Mouse (Mus musculus): ENCODE measurements around the gene Gm26657.

Gm26657 gene

DNA sequence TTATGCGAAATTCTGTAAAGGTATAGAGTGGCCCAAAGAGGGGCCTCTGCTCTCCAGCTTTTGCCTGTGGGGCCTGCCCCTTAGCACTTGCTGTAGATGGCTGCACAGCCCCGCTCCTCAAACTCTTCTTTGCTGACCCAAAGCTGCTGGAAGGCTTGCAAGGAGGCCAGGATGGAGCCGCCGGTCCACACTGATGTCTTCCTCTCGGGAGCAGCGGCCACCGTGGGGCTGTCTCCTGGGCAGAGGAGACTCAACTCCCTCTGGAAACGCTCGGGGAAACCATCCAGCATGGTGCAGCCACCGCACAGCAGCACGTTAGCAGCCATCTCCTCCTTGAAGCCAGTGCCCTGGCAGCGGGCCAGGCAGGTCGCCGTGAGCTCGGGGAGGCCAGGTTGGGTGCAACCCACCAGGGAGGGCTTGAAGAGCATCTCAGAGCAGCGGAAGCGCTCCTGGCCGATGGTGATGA lies at the start of gene Gm26657:
Gene Gm26657 (plus strand): TSS at position 51 of the 466 bp plus-strand sequence.
- DNase-seq (ENCODE audit: low spot score in 2 of 2) = no peak

DNA sequence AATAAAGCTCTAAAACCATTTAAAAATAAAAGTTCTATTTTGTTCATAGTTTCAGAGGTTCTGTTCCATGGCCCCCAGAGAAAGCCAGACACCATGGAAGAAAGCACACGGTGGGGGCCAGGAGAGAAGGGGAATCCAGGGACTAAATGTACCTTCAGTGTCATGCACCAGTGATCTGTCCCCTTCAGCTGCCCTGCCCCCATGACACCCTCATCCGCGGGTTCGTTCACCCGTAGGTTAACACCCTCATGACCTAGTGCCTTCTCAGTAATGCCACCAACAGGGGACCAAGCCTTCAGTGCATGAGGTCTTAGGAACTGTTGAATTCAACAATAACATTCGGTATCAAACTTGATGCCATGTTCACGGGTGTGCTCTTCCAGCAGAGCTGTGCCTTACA lies 43.5 kb upstream of the Gm26657 start:
- DNase-seq (ENCODE audit: low spot score in 2 of 2) = no peak

DNA sequence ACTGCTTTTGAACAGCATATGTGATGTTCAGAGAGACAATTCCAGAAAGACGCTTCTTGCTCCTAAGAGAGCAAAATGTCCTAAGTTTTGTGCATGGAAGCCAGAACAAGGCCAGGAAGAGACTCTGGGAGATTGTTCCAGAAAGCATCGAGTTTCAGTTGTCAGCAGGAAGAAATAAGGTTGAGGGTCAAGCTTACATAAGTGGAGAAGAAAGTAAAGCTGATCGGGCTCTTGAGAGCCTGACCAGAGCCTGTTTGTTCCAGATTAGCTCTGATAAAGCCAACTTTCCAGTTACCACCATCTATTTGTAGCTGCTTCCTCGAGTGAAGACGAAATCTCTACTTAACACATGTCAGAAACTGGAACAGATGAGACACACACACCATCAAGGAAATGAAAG lies 41.2 kb upstream of the Gm26657 start:
- DNase-seq (ENCODE audit: low spot score in 2 of 2) = no peak

DNA sequence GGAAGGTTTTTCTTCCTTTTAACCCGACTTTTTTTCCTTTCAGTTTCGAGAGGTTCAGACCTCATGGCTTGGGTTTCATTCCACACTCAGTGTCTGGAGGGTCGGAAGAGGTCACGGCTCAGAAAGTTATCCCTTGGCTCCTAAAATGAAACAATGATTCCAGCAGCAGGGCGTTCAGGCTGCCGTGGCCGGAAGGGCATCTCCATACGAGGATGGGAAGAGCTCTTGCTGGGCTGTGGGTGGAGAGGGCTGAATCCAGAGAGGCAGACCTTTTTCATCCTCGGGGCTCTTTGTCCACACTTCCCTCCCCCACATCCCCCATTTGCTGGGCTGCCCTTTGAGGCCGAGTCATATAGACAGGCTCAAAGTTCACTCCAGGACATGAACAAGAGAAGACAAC lies 37.6 kb upstream of the Gm26657 start:
- DNase-seq (ENCODE audit: low spot score in 2 of 2) = no peak

DNA sequence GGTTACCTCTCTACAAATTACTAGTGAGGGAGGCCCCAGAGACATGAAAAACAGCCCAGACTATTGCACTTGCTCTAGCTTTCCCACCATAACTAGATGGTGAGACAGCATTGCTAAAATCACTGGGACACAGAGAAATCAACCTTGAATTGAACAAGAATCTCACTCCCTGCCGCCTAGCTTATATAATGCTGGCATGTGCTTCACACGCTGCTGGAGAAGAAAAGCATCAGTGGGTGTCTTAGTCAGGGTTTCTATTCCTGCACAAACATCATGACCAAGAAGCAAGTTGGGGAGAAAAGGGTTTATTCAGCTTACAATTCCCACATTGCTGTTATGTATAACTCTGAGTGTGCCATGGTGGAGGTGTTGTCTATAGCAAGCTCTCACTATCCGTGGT lies 26.7 kb upstream of the Gm26657 start:
- DNase-seq (ENCODE audit: low spot score in 2 of 2) = no peak

DNA sequence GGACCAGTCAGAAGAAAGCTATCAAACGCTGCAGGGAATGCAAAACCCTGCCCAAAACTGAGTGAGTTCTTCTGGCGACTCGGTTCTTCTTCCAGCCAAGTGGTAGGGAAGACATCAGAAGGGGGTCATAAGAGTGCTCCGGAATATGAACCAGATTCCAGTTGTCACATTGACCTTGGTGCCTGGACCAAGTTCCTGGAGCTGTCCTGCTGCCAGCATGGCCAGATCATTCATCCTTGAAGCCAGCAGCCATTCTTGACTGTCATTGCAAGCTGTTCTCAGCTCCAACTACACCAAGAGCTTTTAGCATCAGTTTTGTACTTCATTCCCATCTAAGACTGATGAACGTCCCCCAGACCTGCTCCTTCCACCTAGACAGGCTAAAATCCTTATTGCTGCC lies 23.1 kb upstream of the Gm26657 start:
- no peak for DNase-seq (ENCODE audit: low spot score in 2 of 2)

DNA sequence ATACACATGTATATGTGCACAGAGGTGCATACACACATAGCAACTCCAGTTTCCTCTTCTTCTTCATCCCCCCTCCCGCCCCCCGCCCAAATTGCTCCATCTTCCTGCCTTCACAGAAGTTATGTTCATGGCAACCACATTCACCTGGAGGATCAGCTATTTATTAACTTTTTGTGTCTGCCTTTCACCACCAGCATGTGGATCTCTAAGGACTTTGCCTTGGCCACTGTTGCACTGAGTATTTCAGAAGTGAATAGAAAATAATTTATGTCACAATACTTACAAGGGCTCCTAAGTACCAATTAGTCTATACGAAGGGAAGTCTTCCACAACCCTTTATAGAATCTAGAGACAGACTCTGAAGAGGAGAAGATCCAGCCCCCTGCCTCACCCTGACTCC lies 21.9 kb upstream of the Gm26657 start:
- DNase-seq (ENCODE audit: low spot score in 2 of 2) = no peak

DNA sequence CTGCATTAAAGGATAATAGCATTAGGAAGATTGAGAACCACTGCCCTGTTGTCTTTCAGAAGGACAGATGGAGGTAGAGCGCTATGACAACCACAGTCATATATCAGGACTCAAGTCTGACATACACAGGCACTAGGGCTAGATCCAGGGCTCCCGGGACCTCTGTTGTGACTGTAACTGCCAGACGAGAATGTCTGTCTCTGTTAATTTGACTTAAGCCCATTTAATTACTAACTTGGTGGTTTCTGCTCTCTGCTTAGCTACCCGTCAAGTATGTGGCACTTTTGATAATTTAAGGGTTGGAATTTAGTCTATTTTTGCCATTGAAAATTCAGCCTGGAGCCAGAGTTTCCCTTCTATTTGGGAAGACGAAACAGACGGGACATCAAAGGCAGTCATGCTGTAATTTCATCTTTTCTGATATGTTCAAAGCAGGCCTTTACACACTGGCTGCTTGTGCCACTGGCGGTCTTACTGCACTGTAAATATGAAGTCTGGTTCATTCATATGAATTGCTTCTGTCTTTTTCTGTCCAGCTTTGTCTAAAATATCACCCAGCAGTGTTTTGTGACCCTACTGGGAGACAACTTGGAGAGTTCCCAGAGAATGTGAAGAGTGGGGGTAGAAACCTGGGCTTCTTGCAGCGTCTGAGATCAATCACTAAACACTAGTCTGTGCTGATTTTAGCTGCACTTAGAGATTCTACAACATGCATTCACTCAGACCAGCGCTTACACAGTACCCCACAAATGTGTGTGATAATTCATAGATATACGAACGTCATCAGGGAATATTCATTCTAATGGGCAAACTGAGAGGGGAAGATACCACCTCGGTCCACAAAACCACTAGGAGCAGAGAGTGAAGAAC lies 21.1 kb upstream of the Gm26657 start:
- no peak for DNase-seq (ENCODE audit: low spot score in 2 of 2)

DNA sequence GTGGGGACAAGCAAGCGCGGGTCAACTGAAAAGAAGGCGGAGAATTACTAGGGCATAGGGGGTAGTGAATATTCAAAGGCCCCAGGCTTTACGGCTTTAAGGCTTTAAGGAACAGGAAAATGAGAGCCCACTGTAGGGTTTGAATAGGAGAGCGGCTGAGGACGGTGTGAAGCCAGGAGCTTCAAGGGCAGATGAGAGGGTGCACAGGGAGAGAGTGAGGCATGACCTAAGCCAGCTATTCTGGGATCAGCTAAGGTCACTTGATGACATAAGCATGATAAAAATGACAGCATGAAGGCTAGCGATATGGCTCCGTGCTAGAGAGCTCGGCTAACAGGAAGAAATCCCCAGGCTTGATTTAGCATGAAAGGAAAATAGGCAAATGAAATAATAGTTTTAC lies 20.4 kb upstream of the Gm26657 start:
- no peak for DNase-seq (ENCODE audit: low spot score in 2 of 2)

DNA sequence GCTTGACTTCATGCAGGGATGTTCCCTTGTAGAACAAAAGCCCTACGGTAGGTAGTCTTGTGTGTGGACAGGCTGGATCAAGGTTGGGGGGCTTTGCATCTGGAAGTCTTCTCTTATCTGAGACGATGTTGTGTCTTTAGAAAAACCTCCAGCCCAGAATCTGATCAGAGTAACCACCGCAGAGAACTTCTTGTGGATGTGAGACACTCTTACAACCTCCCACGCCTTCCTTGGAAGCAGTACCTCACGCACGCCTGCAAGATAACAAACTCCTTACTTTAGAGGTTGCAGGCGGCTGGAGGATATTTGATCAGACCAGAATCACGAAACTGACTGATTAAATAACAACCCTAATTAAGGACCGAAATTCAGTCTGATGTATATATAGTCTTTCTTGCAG lies 19.5 kb upstream of the Gm26657 start:
- peak in 1 of 2 experiments; percentile 2 for DNase-seq (ENCODE audit: low spot score in 2 of 2)

DNA sequence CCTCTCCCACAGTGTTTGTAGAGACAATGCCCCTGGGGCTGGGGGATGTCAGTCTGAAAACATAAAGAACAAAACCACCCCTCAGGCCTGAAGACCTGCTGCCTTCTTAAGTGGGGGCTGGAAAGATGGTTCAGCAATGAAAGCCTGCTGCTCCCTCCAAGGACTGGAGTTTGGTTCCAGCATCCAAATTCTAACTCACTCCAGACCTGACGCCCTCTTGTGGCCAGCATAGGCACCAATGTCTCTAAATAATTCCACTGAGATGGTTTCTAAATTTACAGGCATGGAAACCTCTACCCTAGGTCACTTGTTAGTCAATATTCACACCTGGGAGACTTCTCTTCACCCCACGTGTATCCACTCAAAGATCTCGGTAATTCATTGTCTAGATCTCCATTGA lies 18.4 kb upstream of the Gm26657 start:
- peak in 1 of 2 experiments; percentile 2 for DNase-seq (ENCODE audit: low spot score in 2 of 2)

DNA sequence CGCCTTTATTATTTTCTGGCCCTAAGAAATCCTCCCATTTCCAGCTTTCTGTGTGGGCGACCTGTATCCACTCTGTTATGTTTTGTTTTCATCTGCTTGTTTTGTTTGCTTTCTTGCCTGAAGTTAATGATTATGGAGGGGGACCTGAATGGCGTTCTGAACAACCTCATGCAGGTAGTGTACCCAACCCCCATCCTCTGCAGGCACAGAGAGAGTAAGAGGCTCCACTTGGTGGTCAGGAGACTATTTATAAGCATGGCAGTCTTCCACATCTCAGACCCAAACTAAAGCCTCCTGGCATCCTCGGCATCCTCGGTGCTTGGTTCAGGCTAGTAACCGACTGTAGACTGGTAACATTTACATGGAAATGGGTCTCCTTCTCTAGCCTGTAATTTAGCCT lies 17.5 kb upstream of the Gm26657 start:
- DNase-seq (ENCODE audit: low spot score in 2 of 2) = peak in 1 of 2 experiments; percentile 1

DNA sequence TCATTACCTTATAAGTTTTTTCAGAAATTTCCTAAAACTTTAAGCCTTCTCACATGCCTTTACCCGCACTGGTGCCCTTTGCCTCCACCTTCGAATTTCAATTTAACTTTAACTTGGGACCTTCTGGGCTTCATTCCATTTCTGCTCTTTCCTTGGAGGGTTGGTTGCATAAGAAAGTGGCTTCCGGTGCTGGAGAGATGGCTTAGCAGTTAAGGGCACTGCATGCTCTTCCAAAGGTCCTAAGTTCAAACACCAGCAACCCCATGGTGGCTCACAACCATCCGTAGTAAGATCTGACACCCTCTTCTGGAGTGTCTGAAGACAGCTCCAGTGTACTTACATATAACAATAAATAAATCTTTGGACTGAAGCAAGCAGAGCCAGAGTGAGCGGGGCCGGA lies 16.6 kb upstream of the Gm26657 start:
- no peak for DNase-seq (ENCODE audit: low spot score in 2 of 2)

DNA sequence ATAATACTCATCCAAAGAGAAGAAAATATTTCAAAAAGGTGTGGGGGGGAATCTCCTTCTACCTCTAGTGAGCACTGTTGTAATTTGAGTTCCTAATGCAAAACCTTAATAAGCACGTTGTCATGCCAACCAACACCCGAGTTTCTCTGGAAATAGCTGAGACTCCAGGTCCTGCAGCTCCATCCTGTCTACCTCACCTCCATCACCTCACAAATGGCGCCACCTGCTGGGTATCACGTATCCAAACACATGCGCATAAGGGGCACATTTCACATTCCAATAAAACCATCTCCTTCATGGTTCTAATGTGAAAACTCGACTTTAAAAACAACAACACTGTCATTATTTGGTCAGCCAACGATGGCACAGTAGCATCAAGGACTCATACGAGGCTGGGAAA lies 14.0 kb upstream of the Gm26657 start:
- DNase-seq (ENCODE audit: low spot score in 2 of 2) = no peak

DNA sequence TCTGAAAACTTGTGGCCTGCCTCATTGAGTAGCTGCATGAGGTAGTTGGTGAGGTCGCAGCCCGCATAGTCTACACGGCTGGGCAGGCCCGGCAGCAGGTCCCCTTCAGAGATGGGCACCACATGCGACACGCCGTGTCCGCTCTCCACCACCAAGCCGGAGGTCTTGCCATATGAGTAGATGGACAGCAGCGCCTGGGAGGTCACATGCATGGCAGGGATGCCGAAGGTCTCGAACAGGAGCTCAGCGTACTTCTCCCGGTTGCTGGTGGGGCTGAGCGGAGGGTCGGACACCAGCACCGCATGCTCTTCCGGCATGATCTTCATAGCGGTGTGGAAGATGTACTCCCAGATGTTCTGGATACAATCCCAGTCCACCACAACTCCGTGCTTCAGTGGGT lies 741 bp downstream of the Gm26657 start:
- DNase-seq (ENCODE audit: low spot score in 2 of 2) = no peak

DNA sequence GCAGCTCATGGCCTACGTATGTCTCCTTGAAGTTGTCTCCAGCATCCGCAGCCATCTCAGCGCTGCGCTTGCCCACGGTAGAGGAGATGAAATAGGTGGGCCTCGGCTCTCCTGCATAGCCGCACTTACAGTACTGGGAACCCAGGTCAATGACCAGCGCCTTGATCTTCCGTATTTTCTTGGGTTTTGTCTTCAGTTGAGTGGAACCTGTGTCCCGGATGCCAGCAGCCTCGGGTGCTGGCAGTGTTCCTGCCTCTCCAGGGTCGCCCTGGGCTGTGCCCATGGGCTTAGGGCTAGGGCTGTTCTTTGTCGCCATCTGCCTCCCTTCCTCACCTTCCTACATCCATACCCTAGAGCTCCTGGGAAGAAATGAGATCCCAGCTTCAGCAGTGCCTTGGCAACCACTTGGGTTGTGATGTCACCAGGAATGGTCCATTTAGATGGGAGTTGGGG lies 1.2 kb downstream of the Gm26657 start, which contains the start of gene Actl7b:
Gene Actl7b (minus strand): TSS at position 403 of the 453 bp plus-strand sequence.
- no peak for DNase-seq (ENCODE audit: low spot score in 2 of 2)

DNA sequence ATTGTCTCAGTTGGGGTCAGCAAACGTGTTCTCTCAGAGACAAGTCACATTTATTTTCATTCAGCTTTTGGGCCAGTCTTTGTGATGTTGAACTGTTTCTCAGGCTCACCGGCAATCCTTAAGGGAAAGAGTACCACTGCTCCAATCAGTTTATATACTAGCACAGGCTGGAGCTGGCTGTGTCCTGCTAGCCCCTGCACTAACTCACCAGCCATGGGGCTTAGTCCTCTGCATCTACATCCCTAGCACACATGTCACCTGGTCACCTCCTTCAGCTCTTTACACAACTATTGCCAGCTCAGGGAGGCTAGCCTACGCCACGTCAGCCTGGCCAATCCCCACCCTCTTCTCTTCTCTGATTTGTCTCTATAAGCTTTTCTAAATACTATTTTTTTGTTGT lies 2.8 kb downstream of the Gm26657 start:
- DNase-seq (ENCODE audit: low spot score in 2 of 2) = no peak

DNA sequence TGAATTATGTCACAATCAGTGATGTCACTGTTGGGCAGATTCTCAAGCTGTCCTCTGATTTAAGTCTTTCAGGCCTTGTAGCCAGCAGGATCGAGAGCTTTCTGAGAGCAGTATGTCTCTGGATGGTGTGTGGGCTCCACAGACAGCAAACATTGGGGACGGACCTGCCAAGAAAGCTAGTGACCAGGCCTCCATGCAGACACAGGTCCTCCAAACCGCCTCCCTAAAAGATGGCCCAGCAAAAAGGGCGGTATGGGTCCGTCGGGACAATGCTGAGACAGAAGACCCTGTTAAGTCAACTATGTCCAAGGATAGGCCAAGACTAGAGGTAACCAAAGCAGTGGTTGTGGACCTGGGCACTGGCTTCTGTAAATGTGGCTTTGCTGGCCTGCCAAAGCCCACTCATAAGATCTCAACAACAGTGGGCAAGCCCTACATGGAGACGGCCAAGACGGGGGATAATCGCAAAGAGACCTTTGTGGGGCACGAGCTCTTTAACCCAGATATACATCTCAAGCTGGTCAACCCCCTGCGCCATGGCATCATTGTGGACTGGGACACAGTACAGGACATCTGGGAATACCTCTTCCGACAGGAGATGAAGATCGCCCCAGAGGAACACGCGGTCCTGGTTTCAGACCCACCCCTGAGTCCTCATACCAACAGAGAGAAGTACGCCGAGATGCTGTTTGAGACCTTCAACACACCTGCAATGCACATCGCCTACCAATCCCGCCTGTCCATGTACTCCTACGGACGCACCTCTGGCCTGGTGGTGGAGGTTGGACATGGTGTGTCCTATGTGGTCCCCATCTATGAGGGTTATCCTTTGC lies 3.7 kb downstream of the Gm26657 start, which contains the start of gene Actl7a:
Gene Actl7a (plus strand): TSS at position 51 of the 833 bp plus-strand sequence.
- no peak for DNase-seq (ENCODE audit: low spot score in 2 of 2)

DNA sequence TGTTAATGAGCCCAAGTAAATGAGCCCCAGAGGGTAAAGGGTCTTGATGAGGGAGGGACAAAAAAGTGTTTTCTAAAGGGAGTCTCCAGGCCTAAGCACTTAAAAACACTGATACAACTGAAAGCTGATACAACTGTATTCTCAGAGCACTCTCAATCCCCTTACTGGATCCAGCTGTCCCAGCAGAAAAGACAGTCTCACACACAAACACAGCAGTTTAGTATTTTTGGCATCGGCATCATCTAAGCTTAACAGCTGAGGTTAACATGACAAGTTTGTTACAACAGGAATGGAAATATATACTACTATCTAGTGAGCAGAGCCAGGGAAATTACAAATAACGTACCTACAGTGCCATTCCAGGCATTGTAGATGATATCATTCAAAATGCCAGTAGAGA lies 6.5 kb downstream of the Gm26657 start:
- DNase-seq (ENCODE audit: low spot score in 2 of 2) = no peak

DNA sequence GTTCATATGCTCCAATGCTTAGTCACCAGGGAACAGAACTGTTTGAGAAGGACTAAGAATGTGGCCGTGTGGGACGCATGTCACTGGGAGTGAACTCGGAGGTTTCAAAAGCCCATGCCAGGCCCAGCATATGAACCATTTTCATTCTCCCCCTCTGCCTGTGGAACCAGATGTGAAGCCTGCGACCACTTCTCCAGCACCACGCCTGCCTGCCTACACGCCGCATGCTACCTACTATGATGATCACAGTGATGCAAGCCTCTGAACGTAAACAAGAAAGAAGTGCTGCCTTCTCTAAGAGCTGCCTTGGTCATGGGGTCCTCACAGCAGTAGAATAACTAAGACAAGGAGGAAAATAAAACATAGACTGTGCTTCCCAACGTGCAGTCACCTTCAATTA lies 7.6 kb downstream of the Gm26657 start:
- DNase-seq (ENCODE audit: low spot score in 2 of 2) = no peak

DNA sequence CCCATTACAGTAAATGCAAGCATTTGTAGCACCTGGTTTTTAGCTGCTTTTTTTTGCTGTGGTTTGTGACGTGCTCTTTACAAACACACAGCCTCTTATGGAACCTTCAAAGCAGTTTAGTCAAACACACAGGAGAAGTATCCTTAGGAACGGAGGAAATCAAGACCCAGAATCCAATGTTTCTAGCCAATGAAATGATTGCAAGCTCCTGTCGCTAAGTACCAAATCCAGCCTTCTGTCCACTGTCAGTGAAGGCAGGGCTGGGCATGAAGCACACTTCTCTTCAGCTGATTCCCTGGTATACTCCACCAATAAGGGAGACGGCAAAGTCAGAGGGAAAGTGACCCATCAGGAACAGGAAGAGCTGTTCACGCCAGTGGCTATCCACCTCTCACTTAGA lies 16.2 kb downstream of the Gm26657 start:
- DNase-seq (ENCODE audit: low spot score in 2 of 2) = no peak

DNA sequence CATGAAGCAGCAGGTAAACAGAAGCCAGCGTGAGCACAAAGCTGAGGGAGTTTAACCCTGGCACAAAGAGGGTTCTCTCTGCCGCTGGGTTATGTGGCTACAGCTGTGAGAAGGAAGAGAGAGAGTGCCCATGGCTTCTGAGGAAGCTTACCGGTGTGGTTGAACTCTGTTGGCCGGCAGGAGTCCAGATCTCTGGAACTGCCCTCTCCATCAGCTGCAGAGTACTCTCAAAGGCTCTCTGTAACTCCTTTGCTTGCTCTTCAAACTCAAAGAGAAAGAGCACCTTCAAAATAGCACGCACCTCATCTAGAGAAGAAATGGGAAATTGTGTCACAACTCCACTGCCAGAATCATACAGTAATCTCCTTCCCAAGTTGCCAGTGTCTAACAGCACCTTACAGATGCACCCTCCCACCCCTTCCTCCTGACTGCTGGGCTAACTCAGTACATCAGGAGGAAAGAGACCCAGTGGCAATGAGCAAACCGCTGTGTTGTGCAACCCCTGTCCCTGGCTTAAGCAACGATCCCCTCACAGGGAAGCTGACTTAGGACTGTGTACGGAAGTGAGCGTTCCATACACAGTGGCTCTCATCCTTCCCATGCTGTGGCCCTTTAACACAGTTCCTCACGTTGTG lies 17.2 kb downstream of the Gm26657 start:
- no peak for DNase-seq (ENCODE audit: low spot score in 2 of 2)
